Mouse (Mus musculus): ENCODE measurements around the gene Crybb2.

Crybb2 gene

DNA sequence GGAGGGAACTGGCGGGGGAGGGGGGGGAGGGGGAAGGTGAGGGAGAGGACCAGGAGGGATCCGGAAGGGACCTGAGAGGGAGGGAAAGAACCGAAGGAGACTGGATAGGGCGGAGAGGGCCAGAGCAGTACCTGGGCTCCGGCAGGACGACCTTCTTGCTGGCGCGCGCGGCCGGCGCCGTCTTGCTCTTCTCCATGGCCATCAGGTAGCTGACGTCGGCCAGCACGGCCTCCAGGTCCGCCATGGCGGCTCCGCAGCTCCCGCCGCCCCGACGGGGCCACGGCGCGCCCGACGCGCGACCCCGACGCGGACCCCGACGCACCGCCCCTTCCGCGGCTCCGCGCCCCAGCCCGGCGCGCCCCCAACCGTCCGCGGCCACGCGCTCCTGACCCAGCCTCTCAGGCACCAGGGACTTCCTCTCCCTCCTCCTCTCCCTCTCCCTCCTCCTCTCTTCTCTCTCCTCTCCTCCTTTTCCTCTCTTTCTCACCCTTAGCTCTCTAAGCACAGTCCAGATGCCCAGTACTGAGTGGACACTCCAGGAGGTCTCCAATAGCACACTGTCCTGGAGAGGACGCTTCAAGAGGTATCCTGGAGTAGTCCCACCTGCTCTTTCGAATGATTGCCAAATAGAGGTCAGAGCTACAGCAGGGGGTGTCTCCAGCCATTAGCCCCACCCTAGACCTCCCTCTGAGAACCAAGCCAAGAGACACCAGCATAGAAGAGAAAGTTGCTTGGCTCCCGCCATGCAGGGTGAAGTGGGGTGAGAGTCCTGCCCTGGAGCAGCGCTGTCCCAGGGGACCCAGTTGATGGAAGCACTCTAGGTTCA lies 54.5 kb downstream of the Crybb2 start, which contains the start of gene Grk3:
Gene Grk3 (minus strand): TSS at position 556 of the 826 bp plus-strand sequence.
- H3K4me3 ChIP-seq (replicated peaks; ENCODE audit: low read length) = peak within 1 kb of the TSS; percentile 78
- peaks cover 57% of the 10 kb centered on the region for H3K27me3 ChIP-seq (ENCODE audit: insufficient read depth, low read length)
- no peaks in the 10 kb centered on the region for H3K36me3 ChIP-seq (ENCODE audit: insufficient read depth, low read length)
- H3K4me1 ChIP-seq (replicated peaks; ENCODE audit: low read depth, low read length) = peaks cover 30% of the 10 kb centered on the region
- no peak for TF ChIP-seq POU5F1 (IDR thresholded peaks at IDR 0.05; ENCODE audit: borderline replicate concordance, low read length)
- peak; percentile 50; the same call in 1 of the 2 replicates for TF ChIP-seq NANOG (IDR thresholded peaks at IDR 0.05; ENCODE audit: borderline replicate concordance, low read length)
- no peak for TF ChIP-seq CTCF (conservative IDR thresholded peaks at IDR 0.05; ENCODE audit: low read length)
- no peaks in the 10 kb centered on the region for H3K9me3 ChIP-seq (ENCODE audit: low read length)

DNA sequence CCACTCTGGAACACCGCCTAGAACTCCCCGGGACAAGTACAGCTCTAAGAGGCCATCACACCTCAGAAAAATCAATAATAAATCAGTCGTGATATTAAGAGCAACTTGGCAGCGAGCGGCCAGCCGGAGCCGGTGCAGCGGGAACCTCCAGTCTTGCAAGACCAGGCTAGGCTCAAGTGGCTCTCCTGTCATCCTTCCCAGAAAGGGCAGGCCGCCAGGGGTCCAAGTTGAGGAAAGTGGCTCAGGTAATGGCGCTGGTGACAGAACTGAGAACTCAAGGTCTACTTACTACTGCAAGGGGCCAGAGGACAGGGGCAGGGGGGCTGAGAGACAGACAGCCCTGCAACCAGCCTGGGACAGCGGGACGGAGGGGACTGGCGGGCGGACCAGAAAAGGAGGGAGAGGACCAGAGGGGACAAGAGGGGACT lies 55.1 kb downstream of the Crybb2 start:
- H3K4me1 ChIP-seq (replicated peaks; ENCODE audit: low read depth, low read length) = peaks cover 28% of the 10 kb centered on the region
- no peak for TF ChIP-seq NANOG (IDR thresholded peaks at IDR 0.05; ENCODE audit: borderline replicate concordance, low read length)
- no peaks in the 10 kb centered on the region for H3K9me3 ChIP-seq (ENCODE audit: low read length)
- H3K27me3 ChIP-seq (ENCODE audit: insufficient read depth, low read length) = peaks cover 57% of the 10 kb centered on the region
- peak overlapping the region; percentile 78 for H3K4me3 ChIP-seq (replicated peaks; ENCODE audit: low read length)
- no peaks in the 10 kb centered on the region for H3K36me3 ChIP-seq (ENCODE audit: insufficient read depth, low read length)

DNA sequence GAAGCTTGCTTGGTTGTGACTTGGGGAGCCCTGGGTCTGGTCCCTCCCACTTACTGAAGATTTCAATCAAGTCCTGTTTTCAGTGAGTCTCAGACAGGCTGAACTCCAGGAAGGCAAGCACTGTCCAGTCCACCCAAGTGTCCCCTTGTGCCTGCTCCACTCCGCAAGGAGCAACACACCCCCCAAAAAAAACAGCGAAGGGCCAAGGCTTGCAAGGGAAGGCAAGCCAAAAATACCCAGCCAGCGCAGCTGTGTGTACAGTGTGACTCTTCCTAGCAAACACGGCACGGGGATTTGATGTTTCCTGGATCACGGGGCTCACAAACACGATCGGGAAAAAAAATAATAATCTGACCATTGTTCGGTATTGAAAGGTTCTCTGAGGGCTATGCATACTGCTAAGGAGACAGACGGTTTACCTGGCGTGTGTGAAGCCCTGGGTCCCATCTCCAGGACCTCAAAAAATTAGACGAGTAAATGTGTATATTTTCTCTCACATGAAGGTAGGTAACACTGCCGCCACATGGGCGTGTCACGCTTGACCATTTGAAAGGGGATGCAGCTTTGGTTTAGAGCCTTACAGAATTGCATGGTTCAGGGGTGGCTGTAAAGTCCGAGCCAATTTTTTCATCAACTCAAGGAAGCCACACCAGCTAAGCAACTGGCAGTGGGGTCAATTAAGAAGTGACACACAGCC lies 55.7 kb downstream of the Crybb2 start:
- Histone ChIP-seq H3K9me3 (ENCODE audit: low read length) (no peaks in the 10 kb centered on the region), H3K36me3 (ENCODE audit: insufficient read depth, low read length) (no peaks in the 10 kb centered on the region), H3K4me3 (replicated peaks; ENCODE audit: low read length) (peak overlapping the region; percentile 78), H3K27me3 (ENCODE audit: insufficient read depth, low read length) (peaks cover 57% of the 10 kb centered on the region), H3K4me1 (replicated peaks; ENCODE audit: low read depth, low read length) (peaks cover 28% of the 10 kb centered on the region)
- TF ChIP-seq POU5F1 (IDR thresholded peaks at IDR 0.05; ENCODE audit: borderline replicate concordance, low read length) = no peak
- no peak for TF ChIP-seq NANOG (IDR thresholded peaks at IDR 0.05; ENCODE audit: borderline replicate concordance, low read length)
- no peak for TF ChIP-seq CTCF (conservative IDR thresholded peaks at IDR 0.05; ENCODE audit: low read length)

DNA sequence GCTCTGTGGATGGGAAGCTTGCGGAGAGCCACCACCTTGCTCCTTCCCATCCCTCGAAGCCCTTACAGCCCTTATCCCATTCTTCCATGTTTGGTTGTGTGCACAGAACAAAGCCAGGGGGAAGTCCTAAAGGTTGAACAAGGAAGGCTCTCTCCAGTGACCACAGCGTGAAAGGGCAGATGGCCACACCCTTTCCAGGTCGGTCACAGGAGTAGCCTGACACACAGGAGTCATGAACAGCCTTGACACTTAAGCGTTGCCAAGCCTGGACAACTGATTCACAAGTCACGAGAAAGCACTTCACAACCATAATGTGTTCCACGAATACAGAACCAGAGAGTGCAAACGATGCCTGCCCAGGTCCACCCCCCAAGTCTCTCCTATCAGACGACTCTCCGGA lies 58.0 kb downstream of the Crybb2 start:
- TF ChIP-seq CTCF (conservative IDR thresholded peaks at IDR 0.05; ENCODE audit: low read length) (no peak), POU5F1 (IDR thresholded peaks at IDR 0.05; ENCODE audit: borderline replicate concordance, low read length) (no peak), NANOG (IDR thresholded peaks at IDR 0.05; ENCODE audit: borderline replicate concordance, low read length) (no peak)
- Histone ChIP-seq H3K4me1 (replicated peaks; ENCODE audit: low read depth, low read length) (peaks cover 30% of the 10 kb centered on the region), H3K9me3 (ENCODE audit: low read length) (no peaks in the 10 kb centered on the region), H3K4me3 (replicated peaks; ENCODE audit: low read length) (no peak overlapping the region), H3K27me3 (ENCODE audit: insufficient read depth, low read length) (peaks cover 53% of the 10 kb centered on the region), H3K36me3 (ENCODE audit: insufficient read depth, low read length) (no peaks in the 10 kb centered on the region)

DNA sequence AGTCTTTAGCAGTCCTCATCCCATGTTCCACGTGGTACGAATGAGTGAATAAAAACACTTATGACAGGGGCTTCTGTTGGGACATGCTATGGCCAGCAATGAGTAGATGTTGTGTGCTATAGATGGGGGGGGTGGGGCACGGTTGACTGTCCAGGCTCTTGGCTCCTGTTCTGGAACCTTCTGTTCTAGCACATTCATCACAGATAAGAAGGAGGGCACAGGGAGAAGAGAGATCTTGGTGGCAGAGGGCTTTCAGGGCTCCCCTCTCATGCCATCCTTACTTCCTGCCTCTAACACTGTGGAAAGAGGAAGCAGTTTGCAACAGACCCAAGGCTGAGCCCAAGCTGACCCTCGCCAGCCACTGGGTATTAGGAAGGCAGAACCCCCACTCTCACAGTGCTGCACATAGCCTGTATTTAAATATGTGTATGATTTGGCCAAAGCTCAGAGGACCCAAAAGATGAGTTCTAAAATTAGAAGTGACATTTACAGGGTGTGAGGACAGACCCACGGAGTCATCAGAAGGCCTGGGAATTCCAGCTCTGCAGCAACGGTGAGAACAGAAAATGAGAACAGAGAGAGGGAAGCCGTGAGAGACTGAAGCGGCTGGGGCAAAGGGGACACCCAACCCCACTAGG lies 60.6 kb downstream of the Crybb2 start:
- Histone ChIP-seq H3K36me3 (ENCODE audit: insufficient read depth, low read length) (no peaks in the 10 kb centered on the region), H3K9me3 (ENCODE audit: low read length) (no peaks in the 10 kb centered on the region), H3K27me3 (ENCODE audit: insufficient read depth, low read length) (peaks cover 37% of the 10 kb centered on the region), H3K4me1 (replicated peaks; ENCODE audit: low read depth, low read length) (peaks cover 13% of the 10 kb centered on the region), H3K4me3 (replicated peaks; ENCODE audit: low read length) (no peak overlapping the region)
- TF ChIP-seq NANOG (IDR thresholded peaks at IDR 0.05; ENCODE audit: borderline replicate concordance, low read length) (no peak), POU5F1 (IDR thresholded peaks at IDR 0.05; ENCODE audit: borderline replicate concordance, low read length) (no peak), CTCF (conservative IDR thresholded peaks at IDR 0.05; ENCODE audit: low read length) (no peak)

DNA sequence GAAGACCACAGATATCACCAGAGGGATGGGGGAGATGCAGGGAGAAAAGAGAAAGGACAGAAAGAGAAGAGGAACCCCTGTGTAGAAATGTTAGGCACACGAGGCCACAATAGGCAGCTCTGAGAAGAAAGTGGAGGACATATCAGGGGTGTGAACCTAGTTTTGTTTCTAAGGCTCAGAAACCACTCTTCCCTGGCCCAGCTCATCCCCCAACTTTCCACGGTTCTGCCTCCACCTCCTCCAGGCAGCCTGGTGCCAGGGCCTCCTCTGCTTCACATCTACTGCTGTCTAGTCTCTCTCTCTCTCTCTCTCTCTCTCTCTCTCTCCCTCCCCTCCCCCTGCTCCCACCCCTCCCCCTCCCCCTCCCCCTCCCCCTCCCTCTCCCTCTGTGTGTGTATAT lies 61.4 kb downstream of the Crybb2 start:
- peaks cover 29% of the 10 kb centered on the region for H3K27me3 ChIP-seq (ENCODE audit: insufficient read depth, low read length)
- peaks cover 8% of the 10 kb centered on the region for H3K4me1 ChIP-seq (replicated peaks; ENCODE audit: low read depth, low read length)
- H3K36me3 ChIP-seq (ENCODE audit: insufficient read depth, low read length) = no peaks in the 10 kb centered on the region
- H3K4me3 ChIP-seq (replicated peaks; ENCODE audit: low read length) = no peak overlapping the region
- no peaks in the 10 kb centered on the region for H3K9me3 ChIP-seq (ENCODE audit: low read length)
- TF ChIP-seq CTCF (conservative IDR thresholded peaks at IDR 0.05; ENCODE audit: low read length) (no peak), POU5F1 (IDR thresholded peaks at IDR 0.05; ENCODE audit: borderline replicate concordance, low read length) (no peak), NANOG (IDR thresholded peaks at IDR 0.05; ENCODE audit: borderline replicate concordance, low read length) (no peak)
